Mouse (Mus musculus): ENCODE data around the gene Eral1. TPM values are rescaled to one million over a fixed set of nuclear protein-coding genes. Genes with fewer than 3 reads are reported as not detected.

The Eral1 gene
- total and polyA plus RNA-seq, 2 experiments from 2014 or later, result 26.7 to 30.3 TPM

- Histone ChIP-seq H3K4me3 (ENCODE audit: low read depth, low read length) (no peak overlapping the region), H3K36me3 (ENCODE audit: insufficient read depth) (peaks cover 57% of the 10 kb centered on the region), H3K9me3 (ENCODE audit: low read length) (no peaks in the 10 kb centered on the region), H3K9ac (no peak overlapping the region), H3K27ac (ENCODE audit: low read depth, low read length) (no peak overlapping the region), H3K4me2 (ENCODE audit: low read depth) (no peak overlapping the region), H3K4me1 (ENCODE audit: insufficient read depth) (peaks cover 9% of the 10 kb centered on the region; the same call in 1 of the 2 replicates), H3K27me3 (ENCODE audit: insufficient read depth, low read length) (no peaks in the 10 kb centered on the region)
- DNase-seq, result no peak
- no peak for ATAC-seq
- TF ChIP-seq CTCF (IDR thresholded peaks at IDR 0.05; ENCODE audit: low read depth), result no peak
- 86% methylated on average over 2 of the region's 2 CpGs for WGBS
Observed at GRCm38 (mm10) chr11:78030600-78030999, 49.6 kb downstream of the Eral1 start.

GRCm38 (mm10) chr11:78029240-78029639, 50.9 kb downstream of the Eral1 start:
- no peak overlapping the region for H3K4me3 ChIP-seq (ENCODE audit: low read depth, low read length)
- no peaks in the 10 kb centered on the region for H3K9me3 ChIP-seq (ENCODE audit: low read length)
- peaks cover 58% of the 10 kb centered on the region for H3K36me3 ChIP-seq (ENCODE audit: insufficient read depth)
- WGBS, result 95% methylated on average over 8 of the region's 8 CpGs
- TF ChIP-seq CTCF (IDR thresholded peaks at IDR 0.05; ENCODE audit: low read depth), result no peak
- H3K4me1 ChIP-seq (ENCODE audit: insufficient read depth), result peaks cover 9% of the 10 kb centered on the region; the same call in 1 of the 2 replicates
- ATAC-seq (no peak), DNase-seq (no peak)
- H3K9ac ChIP-seq, result no peak overlapping the region
- no peak overlapping the region for H3K27ac ChIP-seq (ENCODE audit: low read depth, low read length)
- no peak overlapping the region for H3K4me2 ChIP-seq (ENCODE audit: low read depth)
- H3K27me3 ChIP-seq (ENCODE audit: insufficient read depth, low read length), result no peaks in the 10 kb centered on the region

- Histone ChIP-seq H3K4me2 (ENCODE audit: low read depth) (no peak overlapping the region), H3K36me3 (ENCODE audit: insufficient read depth) (peaks cover 75% of the 10 kb centered on the region), H3K4me1 (ENCODE audit: insufficient read depth) (no peaks in the 10 kb centered on the region), H3K27me3 (ENCODE audit: insufficient read depth, low read length) (no peaks in the 10 kb centered on the region), H3K9me3 (ENCODE audit: low read length) (no peaks in the 10 kb centered on the region), H3K4me3 (ENCODE audit: low read depth, low read length) (no peak overlapping the region), H3K9ac (no peak overlapping the region), H3K27ac (ENCODE audit: low read depth, low read length) (no peak overlapping the region)
- peak; percentile 57 for TF ChIP-seq CTCF (IDR thresholded peaks at IDR 0.05; ENCODE audit: low read depth)
- ATAC-seq (no peak), DNase-seq (peak; percentile 67)
- WGBS, result 79% methylated on average over 8 of the region's 8 CpGs
Observed at GRCm38 (mm10) chr11:78023607-78024006, 56.6 kb downstream of the Eral1 start.

MicroRNAs encoded within 50 kb of the gene (microRNA counts, 519-probe panel; counts per million panel counts)
- microRNA mmu-miR-144 (4,084 counts per million, percentile 47 among the panel's probes with 10 or more counts), microRNA mmu-miR-451 (4,390 counts per million, percentile 55 among the panel's probes with 10 or more counts)

Small RNA genes lying within 50 kb of the gene (microRNA-seq; reads per million reads assigned to microRNA genes)
- 26.7 to 40.0 reads per million in 2 experiments for gene Mir144
- 0 reads per million in 2 experiments for gene Mir451a
- gene Mir451b, result 0 reads per million in 2 experiments

Other genes with a start within 250 kb of the Eral1 start
- gene Pipox, start 186.3 kb downstream of the Eral1 start, total RNA-seq (2014; rRNA removed), result 3.8 and 6.8 TPM in 2 replicates
- 3.7 and 4.2 TPM in 2 replicates for gene Pipox, start 186.3 kb downstream of the Eral1 start, polyA plus RNA-seq (2015; fragmentation: Nextera tagmentation; extraction: Ambion mirVana)
- gene Sez6, start 149.6 kb downstream of the Eral1 start, total RNA-seq (2014; rRNA removed), result 150 and 194 TPM in 2 replicates
- gene Sez6, start 149.6 kb downstream of the Eral1 start, polyA plus RNA-seq (2015; fragmentation: Nextera tagmentation; extraction: Ambion mirVana), result 183 and 214 TPM in 2 replicates
- 35.9 and 49.3 TPM in 2 replicates for gene Phf12, start 97.6 kb downstream of the Eral1 start, total RNA-seq (2014; rRNA removed)
- 6.2 and 9.1 TPM in 2 replicates for gene Phf12, start 97.6 kb downstream of the Eral1 start, polyA plus RNA-seq (2015; fragmentation: Nextera tagmentation; extraction: Ambion mirVana)
- 48.4 and 59.2 TPM in 2 replicates for gene Dhrs13, start 48.1 kb downstream of the Eral1 start, total RNA-seq (2014; rRNA removed)
- 40.5 and 48.4 TPM in 2 replicates for gene Dhrs13, start 48.1 kb downstream of the Eral1 start, polyA plus RNA-seq (2015; fragmentation: Nextera tagmentation; extraction: Ambion mirVana)
- gene Flot2, start 42.5 kb downstream of the Eral1 start, total RNA-seq (2014; rRNA removed), result 77.1 and 83.9 TPM in 2 replicates
- 101 and 105 TPM in 2 replicates for gene Flot2, start 42.5 kb downstream of the Eral1 start, polyA plus RNA-seq (2015; fragmentation: Nextera tagmentation; extraction: Ambion mirVana)
- 17.4 and 24.6 TPM in 2 replicates for gene Fam222b, start 14.3 kb upstream of the Eral1 start, total RNA-seq (2014; rRNA removed)
- 21.9 and 24.0 TPM in 2 replicates for gene Fam222b, start 14.3 kb upstream of the Eral1 start, polyA plus RNA-seq (2015; fragmentation: Nextera tagmentation; extraction: Ambion mirVana)
- 99.0 and 107 TPM in 2 replicates for gene Traf4, start 85.2 kb upstream of the Eral1 start, total RNA-seq (2014; rRNA removed)
- 104 and 131 TPM in 2 replicates for gene Traf4, start 85.2 kb upstream of the Eral1 start, polyA plus RNA-seq (2015; fragmentation: Nextera tagmentation; extraction: Ambion mirVana)
- 4.7 and 6.1 TPM in 2 replicates for gene Nek8, start 96.3 kb upstream of the Eral1 start, total RNA-seq (2014; rRNA removed)
- 5.5 and 5.7 TPM in 2 replicates for gene Nek8, start 96.3 kb upstream of the Eral1 start, polyA plus RNA-seq (2015; fragmentation: Nextera tagmentation; extraction: Ambion mirVana)
- gene Tlcd1, start 96.3 kb upstream of the Eral1 start, total RNA-seq (2014; rRNA removed), result 15.3 and 22.0 TPM in 2 replicates
- gene Tlcd1, start 96.3 kb upstream of the Eral1 start, polyA plus RNA-seq (2015; fragmentation: Nextera tagmentation; extraction: Ambion mirVana), result 13.9 and 19.0 TPM in 2 replicates
- 772 and 968 TPM in 2 replicates for gene Rpl23a, start 103.2 kb upstream of the Eral1 start, total RNA-seq (2014; rRNA removed)
- 938 and 1,223 TPM in 2 replicates for gene Rpl23a, start 103.2 kb upstream of the Eral1 start, polyA plus RNA-seq (2015; fragmentation: Nextera tagmentation; extraction: Ambion mirVana)
- gene Rab34, start 108.0 kb upstream of the Eral1 start, total RNA-seq (2014; rRNA removed), result 76.9 and 83.5 TPM in 2 replicates
- gene Rab34, start 108.0 kb upstream of the Eral1 start, polyA plus RNA-seq (2015; fragmentation: Nextera tagmentation; extraction: Ambion mirVana), result 50.8 and 55.5 TPM in 2 replicates
- 0.81 and 2.4 TPM in 2 replicates for gene Proca1, start 113.0 kb upstream of the Eral1 start, total RNA-seq (2014; rRNA removed)
- 2.5 and 3.3 TPM in 2 replicates for gene Proca1, start 113.0 kb upstream of the Eral1 start, polyA plus RNA-seq (2015; fragmentation: Nextera tagmentation; extraction: Ambion mirVana)
- gene Sdf2, start 165.4 kb upstream of the Eral1 start, total RNA-seq (2014; rRNA removed), result 76.2 and 76.4 TPM in 2 replicates
- 92.1 and 92.8 TPM in 2 replicates for gene Sdf2, start 165.4 kb upstream of the Eral1 start, polyA plus RNA-seq (2015; fragmentation: Nextera tagmentation; extraction: Ambion mirVana)
- 31.8 and 44.1 TPM in 2 replicates for gene Supt6, start 165.6 kb upstream of the Eral1 start, total RNA-seq (2014; rRNA removed)
- 15.9 and 21.6 TPM in 2 replicates for gene Supt6, start 165.6 kb upstream of the Eral1 start, polyA plus RNA-seq (2015; fragmentation: Nextera tagmentation; extraction: Ambion mirVana)
- 58.6 and 70.2 TPM in 2 replicates for gene 2610507B11Rik, start 181.4 kb upstream of the Eral1 start, total RNA-seq (2014; rRNA removed)
- 34.6 and 49.4 TPM in 2 replicates for gene 2610507B11Rik, start 181.4 kb upstream of the Eral1 start, polyA plus RNA-seq (2015; fragmentation: Nextera tagmentation; extraction: Ambion mirVana)
- gene BC030499, start 210.5 kb upstream of the Eral1 start, total RNA-seq (2014; rRNA removed), result 0.38 and 0.62 TPM in 2 replicates
- gene BC030499, start 210.5 kb upstream of the Eral1 start, polyA plus RNA-seq (2015; fragmentation: Nextera tagmentation; extraction: Ambion mirVana), result not detected in 2 replicates
- gene Spag5, start 221.1 kb upstream of the Eral1 start, total RNA-seq (2014; rRNA removed), result 5.7 and 6.5 TPM in 2 replicates
- 3.5 and 4.8 TPM in 2 replicates for gene Spag5, start 221.1 kb upstream of the Eral1 start, polyA plus RNA-seq (2015; fragmentation: Nextera tagmentation; extraction: Ambion mirVana)
- 187 and 207 TPM in 2 replicates for gene Aldoc, start 242.6 kb upstream of the Eral1 start, total RNA-seq (2014; rRNA removed)
- 182 and 219 TPM in 2 replicates for gene Aldoc, start 242.6 kb upstream of the Eral1 start, polyA plus RNA-seq (2015; fragmentation: Nextera tagmentation; extraction: Ambion mirVana)
- gene Pigs, start 248.0 kb upstream of the Eral1 start, total RNA-seq (2014; rRNA removed), result 33.0 and 43.1 TPM in 2 replicates
- gene Pigs, start 248.0 kb upstream of the Eral1 start, polyA plus RNA-seq (2015; fragmentation: Nextera tagmentation; extraction: Ambion mirVana), result 63.7 and 76.8 TPM in 2 replicates

Data from forebrain, postnatal 0 days (tissue).